Mouse (Mus musculus) WW6 (cell line): ENCODE results near the gene Gzmm.

ENCODE experiments used
- DNase-seq: peaks from one replicate; pipeline ENCODE4 v3.0.0-alpha.2; 2013; ENCODE audit warnings: low read depth, low spot score

Gzmm gene

GRCm38 (mm10) chr10:79723692-79724091 lies 34.9 kb downstream of the Gzmm start:
- no peak for DNase-seq

GRCm38 (mm10) chr10:79726090-79726489 lies 37.3 kb downstream of the Gzmm start:
- no peak for DNase-seq

- no peak for DNase-seq
These were observed 39.8 kb downstream of the Gzmm start for GRCm38 (mm10) chr10:79728323-79729249.

GRCm38 (mm10) chr10:79729357-79729965 lies 40.6 kb downstream of the Gzmm start:
- no peak for DNase-seq

GRCm38 (mm10) chr10:79732500-79732899 lies 43.7 kb downstream of the Gzmm start:
- no peak for DNase-seq

- no peak for DNase-seq
These were observed 45.0 kb downstream of the Gzmm start for GRCm38 (mm10) chr10:79733847-79734246.

- DNase-seq, result no peak
These were observed 46.5 kb downstream of the Gzmm start for GRCm38 (mm10) chr10:79735361-79735760.

- DNase-seq, result no peak
These were observed 47.9 kb downstream of the Gzmm start for GRCm38 (mm10) chr10:79736706-79737105.

GRCm38 (mm10) chr10:79738259-79738658 lies 49.4 kb downstream of the Gzmm start:
- no peak for DNase-seq

- DNase-seq, result no peak
These were observed 50.4 kb downstream of the Gzmm start for GRCm38 (mm10) chr10:79739234-79739633.

- DNase-seq, result no peak
These were observed 52.0 kb downstream of the Gzmm start for GRCm38 (mm10) chr10:79740863-79741262.

- no peak for DNase-seq
These were observed 54.3 kb downstream of the Gzmm start for GRCm38 (mm10) chr10:79743161-79743560.

GRCm38 (mm10) chr10:79743650-79744365 lies 55.0 kb downstream of the Gzmm start:
- DNase-seq, result no peak
